Mouse (Mus musculus): ENCODE measurements at regions not wholly inside any gene's neighbourhood (a gene's known extent, or its start where the extent isn't known, plus 50 kb on each side); places are given as distances from the start of the nearest gene placed in this dataset.

GRCm38 (mm10) chr13:103386948-103387347 lies 52.7 kb upstream of the Mast4 start:
- no peak for ATAC-seq (ENCODE audit: insufficient number of reproducible peaks, low FRiP score, low TSS enrichment)

Measured in cerebellum, adult (tissue).